Mouse (Mus musculus): ENCODE measurements around the gene Wfdc1.

The Wfdc1 gene

GRCm38 (mm10) chr8:119691989-119692388 lies 25.8 kb downstream of the Wfdc1 start:
- DNase-seq (ENCODE audit: low spot score in 2 of 2) = no peak

GRCm38 (mm10) chr8:119694696-119695095 lies 28.5 kb downstream of the Wfdc1 start:
- no peak for DNase-seq (ENCODE audit: low spot score in 2 of 2)

- no peak for DNase-seq (ENCODE audit: low spot score in 2 of 2)
Observed at GRCm38 (mm10) chr8:119697163-119697562, 31.0 kb downstream of the Wfdc1 start.

GRCm38 (mm10) chr8:119698960-119699359 lies 32.8 kb downstream of the Wfdc1 start:
- peak in 1 of 2 experiments; percentile 45 for DNase-seq (ENCODE audit: low spot score in 2 of 2)

- no peak for DNase-seq (ENCODE audit: low spot score in 2 of 2)
Observed at GRCm38 (mm10) chr8:119699549-119700134, 33.5 kb downstream of the Wfdc1 start, which contains the start of gene Atp2c2. TSS of gene Atp2c2 (plus strand) at chr8:119700009.

- DNase-seq (ENCODE audit: low spot score in 2 of 2) = no peak
Observed at GRCm38 (mm10) chr8:119702965-119703364, 36.8 kb downstream of the Wfdc1 start.

GRCm38 (mm10) chr8:119707146-119707545 lies 41.0 kb downstream of the Wfdc1 start:
- DNase-seq (ENCODE audit: low spot score in 2 of 2) = no peak

GRCm38 (mm10) chr8:119708471-119708870 lies 42.3 kb downstream of the Wfdc1 start:
- DNase-seq (ENCODE audit: low spot score in 2 of 2) = no peak

GRCm38 (mm10) chr8:119708878-119709702 lies 42.9 kb downstream of the Wfdc1 start:
- no peak for DNase-seq (ENCODE audit: low spot score in 2 of 2)

- no peak for DNase-seq (ENCODE audit: low spot score in 2 of 2)
Observed at GRCm38 (mm10) chr8:119709703-119710093, 43.5 kb downstream of the Wfdc1 start.

GRCm38 (mm10) chr8:119712226-119712625 lies 46.1 kb downstream of the Wfdc1 start:
- no peak for DNase-seq (ENCODE audit: low spot score in 2 of 2)

GRCm38 (mm10) chr8:119713421-119713820 lies 47.3 kb downstream of the Wfdc1 start:
- no peak for DNase-seq (ENCODE audit: low spot score in 2 of 2)

- no peak for DNase-seq (ENCODE audit: low spot score in 2 of 2)
Observed at GRCm38 (mm10) chr8:119715221-119715620, 49.1 kb downstream of the Wfdc1 start.

- no peak for DNase-seq (ENCODE audit: low spot score in 2 of 2)
Observed at GRCm38 (mm10) chr8:119716730-119717299, 50.6 kb downstream of the Wfdc1 start.

GRCm38 (mm10) chr8:119717765-119718164 lies 51.6 kb downstream of the Wfdc1 start:
- no peak for DNase-seq (ENCODE audit: low spot score in 2 of 2)

GRCm38 (mm10) chr8:119719011-119719501 lies 52.9 kb downstream of the Wfdc1 start:
- peak; percentile 35 to 44 for DNase-seq (ENCODE audit: low spot score in 2 of 2)

- DNase-seq (ENCODE audit: low spot score in 2 of 2) = no peak
Observed at GRCm38 (mm10) chr8:119722348-119722747, 56.2 kb downstream of the Wfdc1 start.

GRCm38 (mm10) chr8:119723676-119724075 lies 57.5 kb downstream of the Wfdc1 start:
- no peak for DNase-seq (ENCODE audit: low spot score in 2 of 2)

GRCm38 (mm10) chr8:119724596-119724995 lies 58.4 kb downstream of the Wfdc1 start:
- no peak for DNase-seq (ENCODE audit: low spot score in 2 of 2)

GRCm38 (mm10) chr8:119727093-119727492 lies 60.9 kb downstream of the Wfdc1 start:
- DNase-seq (ENCODE audit: low spot score in 2 of 2) = no peak

- DNase-seq (ENCODE audit: low spot score in 2 of 2) = no peak
Observed at GRCm38 (mm10) chr8:119728351-119728895, 62.3 kb downstream of the Wfdc1 start.

- DNase-seq (ENCODE audit: low spot score in 2 of 2) = no peak
Observed at GRCm38 (mm10) chr8:119732072-119732471, 65.9 kb downstream of the Wfdc1 start.

All from right cerebral cortex, postnatal 10 days (tissue).